Mouse (Mus musculus): ENCODE data around the gene Ppp1r21.

Ppp1r21 gene

DNA sequence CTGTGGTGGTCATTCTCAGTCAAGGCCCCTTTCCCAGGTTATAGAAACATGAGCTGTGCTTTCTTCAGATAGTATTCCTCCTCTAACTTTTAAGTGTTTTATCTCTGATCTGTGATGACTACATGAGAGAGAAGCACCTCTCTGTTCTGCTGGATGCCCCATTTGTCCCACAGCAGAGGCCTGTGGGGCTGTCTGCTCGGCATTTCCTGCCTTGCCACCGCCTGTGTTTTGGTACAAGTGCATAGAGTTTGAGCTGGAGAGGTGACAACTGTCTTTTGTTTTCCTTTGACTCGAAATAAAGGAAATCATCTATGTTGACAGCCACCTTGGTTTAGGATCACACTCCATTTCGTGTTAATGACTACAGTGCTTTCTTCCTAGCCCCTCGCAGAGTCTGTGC is 44.9 kb downstream of the Ppp1r21 start:
- no peak for DNase-seq (ENCODE audit: low spot score)

DNA sequence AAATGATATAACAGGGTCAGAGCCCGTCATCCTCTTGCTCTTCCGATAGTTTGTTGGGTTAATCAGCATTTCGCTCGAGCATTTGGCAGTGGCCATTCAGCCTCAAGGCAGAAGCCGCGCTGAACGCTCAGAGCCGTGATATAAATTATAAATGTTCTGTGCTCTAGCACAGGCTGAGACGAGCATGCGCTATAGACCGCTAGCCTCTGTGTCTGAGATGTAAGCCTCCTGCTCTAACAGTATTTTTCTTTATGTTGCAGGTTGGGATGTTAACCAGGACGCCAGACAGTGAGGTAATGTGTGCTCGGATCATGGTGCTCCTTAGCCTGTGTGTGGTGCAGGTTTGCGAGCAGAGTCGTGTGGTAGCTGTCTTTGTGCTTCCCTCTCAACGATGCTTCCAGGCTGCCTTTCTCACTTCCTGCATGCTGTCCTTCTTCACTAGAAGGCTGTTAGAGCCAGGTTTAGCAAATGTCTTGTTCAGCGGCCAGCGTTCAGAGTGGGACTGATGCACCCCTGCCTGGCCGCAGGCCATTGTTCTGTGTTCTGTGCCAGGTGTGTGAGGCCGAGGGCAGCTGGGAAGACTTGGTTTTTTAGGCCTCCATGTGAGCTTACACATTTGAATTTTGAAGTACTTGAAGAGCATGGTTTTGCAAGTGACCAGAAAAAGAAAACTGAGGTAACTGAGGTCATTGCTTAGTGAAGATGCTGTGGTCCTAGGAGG is 48.8 kb downstream of the Ppp1r21 start:
- DNase-seq (ENCODE audit: low spot score), result no peak

DNA sequence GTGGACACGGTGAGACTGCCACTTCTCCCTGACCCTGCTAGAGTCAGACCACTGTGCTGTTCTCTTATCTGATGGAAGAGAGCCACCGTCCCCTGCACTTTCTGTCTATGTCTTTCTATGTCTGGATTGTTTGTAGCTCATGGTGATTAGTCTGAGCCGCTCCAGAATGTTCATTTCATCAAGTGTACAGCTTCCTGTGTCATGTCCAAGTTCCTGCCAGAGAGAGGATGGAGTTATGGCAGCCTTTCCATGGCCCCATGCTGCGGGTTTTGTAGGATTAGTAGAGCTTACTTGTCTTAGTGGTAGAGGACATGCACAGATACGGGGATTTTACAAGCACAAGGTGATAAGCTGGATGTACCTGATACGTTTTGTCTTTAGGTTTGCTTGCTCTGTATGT is 50.6 kb downstream of the Ppp1r21 start:
- DNase-seq (ENCODE audit: low spot score), result no peak

DNA sequence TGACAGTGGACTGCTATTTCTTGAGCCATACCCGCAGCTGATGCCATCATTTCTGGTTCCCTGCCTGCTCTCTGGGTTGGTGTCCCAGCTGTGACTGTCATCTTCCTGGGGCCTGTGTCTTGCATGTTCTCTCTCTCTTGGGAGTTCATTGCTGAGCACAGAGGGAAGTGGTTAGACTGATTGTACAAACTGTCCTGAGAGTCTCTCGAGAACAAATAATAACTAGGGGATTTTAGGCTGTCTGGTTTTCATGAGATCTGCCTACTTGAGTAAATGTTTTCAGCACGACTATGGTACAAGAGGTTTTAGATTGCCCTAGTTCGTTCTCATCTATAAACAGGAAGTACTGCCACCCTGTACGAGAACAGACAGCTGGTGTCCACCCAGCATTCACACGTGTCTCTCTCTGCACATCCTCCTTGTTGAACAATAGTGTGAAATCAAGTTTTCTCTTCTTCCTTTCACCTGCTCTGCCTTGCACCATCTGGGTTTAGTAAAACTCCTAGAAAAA is 51.6 kb downstream of the Ppp1r21 start:
- no peak for DNase-seq (ENCODE audit: low spot score)

DNA sequence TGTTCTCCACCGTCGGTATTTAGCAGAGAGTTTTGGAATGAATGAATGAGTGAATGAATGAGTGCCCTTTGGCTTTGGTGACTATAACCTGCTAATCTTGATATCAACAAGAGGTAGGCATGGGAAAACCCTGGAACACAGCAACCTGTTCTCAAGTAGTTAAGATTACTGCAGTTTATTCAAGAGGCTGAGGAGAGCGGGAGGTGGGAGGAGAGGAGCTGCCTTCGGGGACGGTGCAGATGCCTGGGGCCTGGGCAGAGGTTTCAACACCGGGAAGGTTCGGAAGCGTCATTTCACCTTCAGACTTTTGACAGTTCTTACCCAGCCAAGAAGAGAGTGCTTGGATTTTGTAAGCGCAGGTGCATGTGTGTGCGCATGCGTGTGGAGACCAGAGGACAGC is 53.1 kb downstream of the Ppp1r21 start:
- no peak for DNase-seq (ENCODE audit: low spot score)

DNA sequence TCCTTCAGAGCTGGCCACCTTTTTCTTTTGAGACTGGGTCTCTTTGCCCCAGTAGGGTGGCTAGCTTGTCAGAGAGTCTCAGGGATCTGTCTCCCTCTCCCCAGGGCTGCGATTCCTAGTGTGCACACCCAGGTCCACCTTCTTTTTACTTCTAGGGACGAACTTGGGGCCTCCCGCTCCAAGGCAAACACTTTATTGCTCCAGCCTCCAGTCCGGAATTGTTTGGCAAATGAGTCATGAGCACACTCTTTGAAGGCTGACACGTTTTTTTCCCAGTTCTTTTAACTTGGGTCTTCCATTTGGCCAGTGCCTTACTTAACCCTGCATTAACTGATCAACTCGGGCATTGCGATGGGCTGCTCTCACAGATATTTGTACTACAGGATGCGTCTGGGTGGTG is 53.5 kb downstream of the Ppp1r21 start:
- DNase-seq (ENCODE audit: low spot score), result no peak

DNA sequence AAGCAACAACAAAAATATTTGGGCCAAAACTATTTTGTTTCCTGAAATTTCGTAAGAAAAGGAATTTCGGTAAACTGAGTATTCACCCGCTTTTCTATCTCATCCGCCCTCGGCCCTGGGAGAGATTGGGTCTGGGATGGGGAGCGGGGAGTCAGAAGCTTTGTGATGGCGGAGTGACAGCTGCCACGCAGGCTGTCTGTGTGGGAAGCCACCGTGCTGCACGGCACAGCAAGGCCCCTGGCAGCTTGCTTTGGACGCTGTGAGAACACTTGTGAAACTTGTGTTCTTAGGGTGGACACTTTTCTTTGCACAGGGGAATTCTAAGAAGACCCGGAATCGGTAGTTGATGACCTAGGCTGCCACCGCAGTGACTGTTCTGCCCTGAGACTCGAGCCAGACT is 57.5 kb downstream of the Ppp1r21 start:
- DNase-seq (ENCODE audit: low spot score), result no peak

DNA sequence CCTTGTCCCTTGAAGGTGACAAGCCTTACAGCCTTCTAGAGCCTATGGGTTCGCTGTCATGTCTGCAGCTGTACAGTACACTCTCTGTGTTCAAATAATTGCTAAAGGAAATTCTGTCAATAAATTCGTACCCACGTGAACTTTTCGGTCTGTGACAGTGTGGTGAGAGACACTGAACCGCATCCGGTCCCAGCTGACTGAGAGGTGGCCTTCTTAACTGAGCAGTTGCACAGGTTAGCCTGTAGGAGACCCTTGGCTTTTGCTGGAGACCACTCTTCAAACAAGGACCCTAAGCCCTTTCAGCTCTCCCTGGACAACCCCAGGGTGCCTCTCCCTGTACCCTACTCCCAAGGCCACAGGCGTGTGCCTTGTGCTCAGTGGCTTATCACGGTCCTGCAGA is 58.3 kb downstream of the Ppp1r21 start:
- DNase-seq (ENCODE audit: low spot score), result no peak

DNA sequence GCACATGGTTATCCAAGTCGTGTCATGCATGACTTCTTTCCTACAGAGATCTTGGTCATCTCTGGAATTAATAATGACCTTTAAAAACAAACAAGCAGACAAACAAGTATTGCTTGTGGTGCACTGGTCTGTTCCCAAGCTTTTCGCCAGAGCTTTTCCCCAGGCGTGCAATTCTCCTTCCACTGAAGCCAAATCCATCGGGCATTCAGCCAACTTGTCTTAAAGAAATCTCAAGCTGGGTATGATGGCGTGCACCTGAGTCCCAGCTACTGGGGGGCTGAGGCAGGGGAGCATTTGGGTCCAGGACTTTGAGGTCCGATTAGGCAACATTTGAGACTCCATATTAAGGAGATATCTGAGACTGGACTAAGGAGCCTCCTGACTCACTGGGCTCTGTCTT is 60.3 kb downstream of the Ppp1r21 start:
- DNase-seq (ENCODE audit: low spot score), result no peak

DNA sequence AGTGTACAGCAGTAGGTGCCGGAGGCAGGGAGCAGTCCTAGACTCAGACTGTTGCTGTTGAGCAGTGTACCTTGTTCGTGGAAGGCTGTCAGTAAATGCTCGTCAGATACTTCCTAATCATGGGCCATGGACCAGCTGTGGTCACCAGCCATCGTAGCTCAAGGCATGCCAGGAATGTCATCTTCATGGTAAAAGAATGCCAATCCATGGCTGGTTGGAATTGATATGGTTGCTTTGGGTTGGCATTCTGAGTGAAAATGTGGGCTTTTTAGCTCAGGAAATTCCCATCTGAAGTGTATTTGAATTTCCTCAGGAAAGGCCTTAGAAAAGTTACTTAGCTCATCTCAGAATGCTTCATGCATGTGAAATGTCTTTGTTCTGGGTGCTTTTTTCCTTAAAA is 65.2 kb downstream of the Ppp1r21 start:
- no peak for DNase-seq (ENCODE audit: low spot score)

DNA sequence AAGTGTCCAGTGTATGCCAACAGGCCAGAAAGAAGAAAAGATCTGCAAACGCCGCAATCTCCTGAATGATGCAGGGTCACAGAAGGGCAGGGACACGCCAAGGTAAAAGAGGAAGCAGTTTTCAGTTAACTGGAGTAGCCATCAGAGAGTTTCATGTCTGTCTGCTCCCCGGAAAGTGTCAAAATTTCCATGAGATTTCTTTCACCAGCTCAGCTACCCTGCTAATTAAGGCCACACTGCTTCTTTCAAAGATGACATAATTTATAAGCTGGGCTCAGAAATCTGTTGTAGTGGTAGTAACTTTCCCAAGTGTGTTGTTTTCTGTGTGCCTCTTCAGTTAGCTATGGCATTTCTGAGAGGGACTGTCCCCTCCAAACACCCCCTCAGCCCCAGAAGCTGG is 66.2 kb downstream of the Ppp1r21 start:
- DNase-seq (ENCODE audit: low spot score), result no peak

DNA sequence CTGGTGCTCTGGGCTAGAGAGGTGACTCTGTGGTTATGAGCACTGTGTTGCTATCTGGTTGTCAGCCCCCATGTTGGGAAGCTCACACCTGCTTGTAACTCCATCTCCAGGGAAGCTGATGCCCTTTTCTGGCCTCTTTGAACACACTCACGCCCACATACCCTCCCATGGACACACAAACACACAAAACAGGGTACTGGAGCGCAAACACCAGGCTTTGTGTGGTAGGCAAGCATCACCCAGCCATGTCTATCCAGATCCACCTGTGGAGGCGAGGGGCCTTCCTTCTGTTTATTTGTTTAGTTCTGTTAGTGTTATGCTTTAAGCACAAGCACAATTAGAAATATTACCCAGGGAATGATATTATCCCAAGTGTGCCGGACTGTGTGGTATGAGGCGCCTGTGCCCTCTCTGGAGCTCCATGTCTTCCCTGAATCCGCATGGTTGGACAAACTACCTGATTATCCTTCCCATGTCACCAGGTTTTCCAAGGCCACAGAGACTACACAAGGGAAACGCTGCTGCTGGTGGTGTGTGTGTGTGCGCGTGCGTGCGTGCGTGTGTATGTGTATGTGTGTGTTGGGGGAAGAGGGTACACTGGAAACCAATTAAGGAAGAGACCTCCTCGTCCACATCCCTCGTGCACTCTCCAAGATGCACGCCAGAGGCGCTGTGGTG is 66.8 kb downstream of the Ppp1r21 start:
- no peak for DNase-seq (ENCODE audit: low spot score)

DNA sequence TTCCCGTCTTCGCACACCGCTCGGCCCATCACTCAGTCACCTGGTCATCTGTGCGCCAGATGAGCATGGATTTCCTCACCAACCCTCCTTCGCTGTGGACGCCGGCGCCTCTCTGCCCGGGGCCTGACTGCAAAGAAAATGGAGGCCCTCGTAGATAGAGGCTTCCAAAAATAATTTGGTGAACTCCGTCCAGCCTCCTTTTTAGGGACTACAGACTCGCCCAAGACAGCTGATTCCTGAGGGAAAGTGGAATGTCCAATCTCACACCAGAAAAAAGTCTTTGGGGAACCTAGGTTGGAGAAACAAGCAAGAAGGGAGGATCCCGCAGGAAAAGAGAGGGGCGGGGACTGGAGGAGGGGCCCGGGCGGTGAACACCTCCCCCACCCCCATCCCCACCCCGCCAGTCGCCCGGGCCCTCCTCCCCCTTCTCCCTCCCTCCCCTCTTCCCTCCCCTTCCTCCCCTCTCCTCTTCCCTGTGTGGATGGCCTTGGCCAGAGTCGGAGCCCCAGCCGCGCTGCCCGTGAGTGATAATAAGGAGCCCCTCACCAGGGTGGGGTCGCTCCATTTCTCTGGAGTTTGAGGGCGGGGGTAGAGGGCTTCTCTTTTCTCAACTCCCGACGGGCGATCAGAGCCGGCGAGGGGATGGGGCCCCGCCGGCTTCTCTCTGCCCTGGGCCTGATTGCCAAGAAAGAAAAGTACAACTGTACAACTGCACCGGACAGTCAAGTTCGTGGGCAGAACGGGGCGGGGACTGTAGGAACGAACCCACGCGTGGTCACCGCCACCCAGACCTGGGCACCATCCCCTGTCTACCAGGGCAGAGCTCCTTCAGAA is 67.5 kb downstream of the Ppp1r21 start, which contains the start of gene Ston1:
Gene Ston1 (plus strand): TSS at position 463 of the 834 bp plus-strand sequence.
- peak; percentile 96 for DNase-seq (ENCODE audit: low spot score)

DNA sequence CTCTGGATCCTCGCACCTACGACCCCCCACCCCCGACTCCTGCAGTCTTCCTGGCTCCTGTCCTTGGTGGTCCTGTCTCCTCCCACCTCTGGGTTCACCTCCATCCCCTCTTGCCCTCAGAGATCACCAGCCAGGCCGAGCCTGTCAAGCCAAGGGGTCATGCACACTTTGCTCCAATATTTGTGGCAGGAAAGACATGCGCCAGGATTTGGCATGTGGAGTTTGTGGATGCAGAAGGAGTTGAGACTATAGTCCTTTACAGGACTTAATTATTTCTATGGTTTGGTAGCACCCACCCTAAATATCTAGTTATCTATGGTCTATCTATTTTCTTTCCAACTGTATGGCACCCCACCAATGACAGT is 68.1 kb downstream of the Ppp1r21 start:
- peak; percentile 46 for DNase-seq (ENCODE audit: low spot score)

DNA sequence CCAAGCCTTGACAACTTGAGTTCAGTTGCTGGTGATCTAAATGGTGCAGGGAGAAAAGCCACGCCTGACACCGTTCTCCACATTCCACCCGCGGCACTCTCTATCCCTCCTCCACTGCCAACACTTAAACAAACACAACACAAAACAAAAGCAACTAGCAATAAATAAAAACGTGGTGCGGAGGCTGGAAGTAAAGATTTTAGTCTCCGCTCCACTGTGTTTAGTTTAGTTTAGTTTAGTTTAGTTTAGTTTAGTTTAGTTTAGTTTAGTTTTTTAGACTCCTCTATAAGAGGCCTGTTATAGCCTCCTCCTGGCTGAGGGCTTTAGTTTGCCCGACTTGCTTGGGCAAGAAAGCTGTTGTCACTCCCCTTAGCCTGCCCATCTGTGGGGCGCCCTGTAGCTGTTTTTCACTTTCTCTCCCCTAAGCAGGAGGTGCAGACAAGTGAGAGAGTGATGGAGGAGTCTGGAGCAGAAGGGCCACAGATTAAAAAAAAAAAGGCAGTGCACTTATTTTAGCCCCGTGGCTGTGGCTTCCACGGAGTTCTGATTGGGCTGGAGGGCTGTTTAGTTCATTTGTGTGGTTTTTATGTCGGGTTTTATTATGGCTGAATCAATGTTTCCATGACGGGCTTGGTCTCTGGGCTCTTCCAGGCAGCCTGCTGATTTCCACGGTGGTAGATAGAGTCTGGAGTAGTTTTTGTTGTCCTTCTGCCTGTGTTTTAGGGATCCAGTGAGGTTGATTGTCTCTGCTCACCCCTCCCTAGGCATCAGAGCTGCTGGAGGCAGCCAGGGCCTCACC is 68.9 kb downstream of the Ppp1r21 start:
- peak; percentile 38 for DNase-seq (ENCODE audit: low spot score)

DNA sequence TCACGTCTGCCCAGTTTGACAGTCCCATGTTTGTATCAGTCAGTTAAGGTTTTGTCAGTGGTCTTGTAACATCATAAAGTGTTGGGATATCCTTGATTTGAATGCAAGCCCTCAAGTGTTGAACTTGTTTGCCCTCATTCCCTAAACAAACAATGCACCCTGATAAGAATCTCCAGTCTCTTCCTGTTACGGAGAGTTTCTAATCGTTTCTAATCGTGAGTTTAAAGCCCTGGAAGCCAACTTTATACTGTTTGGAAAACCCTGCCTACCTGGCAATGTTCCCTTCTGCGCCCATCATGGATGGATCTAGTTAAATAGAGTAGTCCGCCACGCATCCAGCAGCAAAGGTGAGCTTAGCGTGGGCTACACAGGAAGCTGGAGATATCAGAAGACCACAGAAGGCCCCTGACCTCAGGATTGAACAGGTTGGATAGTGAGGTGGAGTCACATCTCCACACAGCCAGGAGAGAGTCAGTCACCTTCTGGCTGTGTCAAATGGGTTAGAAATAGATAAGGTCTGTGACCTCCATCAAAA is 70.6 kb downstream of the Ppp1r21 start:
- no peak for DNase-seq (ENCODE audit: low spot score)

DNA sequence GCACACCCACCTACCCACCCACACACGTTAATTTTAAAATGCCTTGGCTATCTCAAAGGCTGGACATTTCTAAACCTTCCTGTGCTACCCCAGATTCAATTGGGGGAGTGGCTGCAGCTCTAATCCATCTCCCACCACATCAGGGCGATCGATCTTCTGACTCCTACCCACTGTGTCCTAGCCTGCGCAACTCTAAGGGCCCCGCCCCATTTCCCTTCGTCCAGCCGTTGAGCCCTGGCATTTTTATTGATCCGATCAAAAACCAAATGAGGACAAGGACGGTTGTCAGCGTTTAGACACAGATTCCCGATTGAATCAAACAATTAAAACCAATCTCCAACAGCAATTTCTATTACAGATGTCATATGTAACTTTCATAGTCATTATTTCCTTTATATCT is 74.0 kb downstream of the Ppp1r21 start:
- DNase-seq (ENCODE audit: low spot score), result no peak

DNA sequence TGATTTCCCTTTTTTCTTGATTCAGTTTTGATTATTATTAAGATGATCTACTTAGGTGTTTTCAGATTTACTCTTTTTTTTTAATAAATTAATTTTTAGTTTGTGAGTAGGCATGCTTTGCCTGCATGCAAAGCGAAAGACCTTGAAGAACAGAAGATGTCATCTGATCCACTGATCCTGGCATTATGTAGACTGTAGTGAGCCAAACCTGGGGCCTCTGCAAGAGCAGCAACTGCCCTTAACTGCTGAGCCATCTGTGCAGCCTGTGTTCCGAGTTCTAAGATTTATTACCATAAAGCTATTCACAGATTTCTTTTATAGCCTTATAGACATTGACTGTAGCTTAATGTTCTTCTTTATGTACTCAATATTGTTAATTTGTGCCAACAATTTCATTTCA is 76.1 kb downstream of the Ppp1r21 start:
- no peak for DNase-seq (ENCODE audit: low spot score)

DNA sequence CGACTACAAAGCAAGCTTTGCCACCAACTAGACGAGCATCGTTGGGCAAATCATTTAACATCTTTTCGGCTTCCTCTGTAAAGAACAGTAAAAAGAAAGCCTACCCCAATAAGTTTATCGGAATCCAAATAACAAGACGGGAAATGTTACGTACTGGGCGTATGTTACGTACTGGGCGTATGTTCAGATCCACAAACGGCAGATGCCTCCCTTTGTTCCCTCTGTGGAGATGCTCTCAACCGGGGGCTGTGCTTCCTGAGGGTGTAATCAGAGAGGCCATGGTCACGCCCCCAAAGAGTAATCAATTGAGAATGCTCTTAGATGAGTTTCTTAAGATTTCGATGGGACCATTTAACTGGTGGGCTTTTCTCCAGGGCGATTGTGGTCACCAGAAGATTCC is 79.4 kb downstream of the Ppp1r21 start:
- DNase-seq (ENCODE audit: low spot score), result no peak

DNA sequence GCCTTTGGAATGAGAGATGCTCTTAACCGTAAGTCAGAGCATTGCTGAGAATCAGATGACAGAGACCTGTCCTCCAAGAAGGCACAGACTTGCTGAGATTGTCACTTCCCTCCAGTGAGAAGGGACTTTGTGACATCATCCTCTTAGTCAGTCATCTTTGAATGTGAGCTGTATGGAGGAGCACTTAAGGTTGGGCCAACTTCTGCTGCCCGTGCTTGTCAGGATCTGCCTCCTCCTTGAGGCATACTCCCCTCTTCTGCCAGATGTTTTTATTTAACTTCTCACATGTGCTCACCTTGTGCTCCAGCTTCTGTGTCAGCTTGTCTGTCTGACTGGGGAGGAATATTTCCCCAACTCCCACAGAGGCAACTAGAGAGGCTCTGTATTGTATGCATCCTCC is 81.1 kb downstream of the Ppp1r21 start:
- no peak for DNase-seq (ENCODE audit: low spot score)

DNA sequence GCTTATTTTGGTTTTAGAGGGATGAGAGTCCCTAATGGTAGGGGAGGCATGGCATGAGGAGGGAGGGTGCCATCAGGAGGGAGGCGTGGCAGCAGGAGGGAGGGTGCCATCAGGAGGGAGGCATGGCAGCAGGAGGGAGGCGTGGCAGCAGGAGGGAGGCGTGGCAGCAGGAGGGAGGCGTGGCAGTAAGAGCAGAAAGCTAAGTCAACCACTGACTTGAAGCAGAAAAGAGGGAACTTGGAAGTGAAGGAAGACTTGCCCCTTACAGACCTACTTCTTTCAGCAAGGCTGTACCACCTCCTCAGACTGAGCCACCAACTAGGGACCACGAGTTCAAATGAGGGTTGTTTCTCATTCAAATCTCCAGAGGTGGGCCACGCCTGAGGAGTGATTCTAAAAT is 83.3 kb downstream of the Ppp1r21 start:
- no peak for DNase-seq (ENCODE audit: low spot score)

DNA sequence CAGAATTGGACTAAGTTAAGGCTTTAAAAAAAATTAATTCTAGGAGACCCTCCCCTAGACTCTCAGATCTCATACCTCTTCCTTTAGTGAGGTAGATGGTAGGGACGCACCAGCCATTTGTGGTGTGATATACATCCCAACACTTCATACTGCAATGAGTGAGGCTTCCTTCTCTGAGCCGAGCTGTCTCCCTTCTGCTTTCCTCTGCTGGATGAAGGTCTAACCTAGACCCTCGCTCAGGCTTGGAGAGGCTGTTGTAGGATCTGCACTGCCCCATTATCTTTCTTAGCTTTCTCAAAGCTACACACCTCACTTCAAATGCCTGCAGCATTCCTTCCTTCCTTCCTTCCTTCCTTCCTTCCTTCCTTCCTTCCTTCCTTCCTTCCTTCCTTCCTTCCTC is 83.8 kb downstream of the Ppp1r21 start:
- no peak for DNase-seq (ENCODE audit: low spot score)

Measured in embryo, embryonic 10 days (tissue).